Mouse (Mus musculus) olfactory bulb, adult 2 months (tissue): ENCODE measurements around the gene Dapk1.

Source experiments
- CTCF ChIP-seq: fragments of 200-500 bp; IDR thresholded peaks from 2 replicates; pipeline ENCODE4 v1.5.1; 2012; ENCODE audit warnings: low read depth, mild to moderate bottlenecking, low read length, moderate library complexity; ENCODE audit not compliant: insufficient read depth
- POLR2A ChIP-seq: fragments of 200-500 bp; IDR thresholded peaks from 2 replicates; pipeline ENCODE4 v1.6.1; 2012; ENCODE audit warnings: mild to moderate bottlenecking, low read depth, low read length, moderate library complexity; ENCODE audit not compliant: insufficient read depth

DNA sequence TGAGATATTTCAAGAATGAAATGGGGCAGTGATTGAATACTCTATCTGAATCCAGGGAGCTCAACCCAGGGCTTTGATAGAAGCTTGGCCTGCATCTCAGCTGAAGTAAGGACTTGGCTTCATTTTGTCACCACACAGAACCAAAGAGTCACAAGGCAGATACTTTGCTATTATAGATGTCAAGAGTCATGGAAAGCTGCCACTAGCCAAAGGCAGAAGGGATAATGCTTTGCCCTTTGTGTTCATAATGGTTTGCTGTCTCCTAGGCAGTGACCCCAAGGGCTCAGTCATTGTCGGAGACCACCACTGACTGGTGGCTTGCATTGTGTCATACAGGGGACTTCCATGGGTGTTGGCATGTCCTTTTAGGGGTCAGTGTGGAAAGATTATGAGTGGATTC is 57.9 kb downstream of the Dapk1 start:
- no peak for TF ChIP-seq POLR2A
- TF ChIP-seq CTCF: no peak
